Mouse (Mus musculus): Measurements from ENCODE around the gene Wdr60.

DNA sequence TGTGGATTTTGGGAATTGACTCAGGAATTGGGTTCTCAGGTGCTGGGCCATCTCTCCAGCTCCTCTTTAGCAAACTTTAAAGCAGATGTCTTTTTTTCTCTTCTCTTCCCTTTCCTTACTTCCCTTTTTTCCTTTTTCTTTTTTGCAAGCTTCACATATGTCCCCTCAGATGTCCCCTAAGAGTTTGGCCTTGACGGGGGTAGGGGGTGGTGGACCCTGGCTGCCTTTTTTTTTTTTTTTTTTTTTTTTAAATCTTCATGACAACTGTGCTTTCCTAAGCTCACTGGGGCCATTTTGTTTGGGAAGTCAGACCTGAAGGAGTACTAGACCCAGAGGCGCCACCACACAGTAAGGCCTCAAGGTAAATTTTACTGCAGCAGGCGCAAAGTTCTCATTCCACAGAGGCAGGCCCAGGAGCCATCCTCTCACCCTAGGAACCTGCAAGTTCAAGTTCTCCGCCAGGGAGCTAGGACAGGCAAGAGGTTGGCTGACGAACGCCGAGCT is 17.4 kb upstream of the Wdr60 start:
- TF ChIP-seq POLR2A (IDR thresholded peaks at IDR 0.05; ENCODE audit: insufficient read length, low read depth), result no peak
- no peak for TF ChIP-seq SRF (IDR thresholded peaks at IDR 0.05; ENCODE audit: control insufficient read depth, insufficient read length, low read depth)
- TF ChIP-seq MYOG (IDR thresholded peaks at IDR 0.05; ENCODE audit: control insufficient read depth in 1 of 3, insufficient read depth in 1 of 3, insufficient read length in 2 of 3, low read depth in 2 of 3), result no peak
- TF ChIP-seq MYOD1 (IDR thresholded peaks at IDR 0.05; ENCODE audit: control insufficient read depth in 1 of 3, insufficient read length in 2 of 3, low read depth in 2 of 3), result no peak
- TF ChIP-seq USF1 (IDR thresholded peaks at IDR 0.05; ENCODE audit: low read depth), result no peak
- TF ChIP-seq MAX (IDR thresholded peaks at IDR 0.05; ENCODE audit: low read depth), result no peak
- no peak for TF ChIP-seq CEBPB (IDR thresholded peaks at IDR 0.05; ENCODE audit: insufficient read depth, poor library complexity, severe bottlenecking)
- TF ChIP-seq POLR2AphosphoS2 (IDR thresholded peaks at IDR 0.05; ENCODE audit: insufficient read length, low read depth), result no peak
